ENCODE assay signal across 19 mouse cellular contexts in genomic region chr14:124606036-124606711, GRCm38 (mm10).
DNase-seq lines count a peak whose midpoint lies in the region; ATAC-seq lines count a peak whose summit lies in the region.
"Had no signal": no experiment of that assay in that cellular context is flagged by ENCODE, and none has a peak within 500 bp of the region (broad histone marks: within the 10 kb centered on the region; RNA-seq: fewer than 3 reads in every experiment).

No protein-coding gene starts in this region.

- no peaks in the 10 kb centered on the region for H3K4me1 ChIP-seq in hindbrain, embryonic 16.5 days (ENCODE audit: control insufficient read depth, insufficient read depth, low read depth, low read length)
- no peaks in the 10 kb centered on the region for H3K4me1 ChIP-seq in hindbrain, embryonic 14.5 days (replicated peaks; ENCODE audit: control insufficient read depth, insufficient read depth, low read length)
- H3K4me1 ChIP-seq: limb, embryonic 10.5 days; midbrain, embryonic 10.5 days had no signal

- H3K9me3 ChIP-seq in hindbrain, embryonic 16.5 days (ENCODE audit: control insufficient read depth, low read length): peaks cover 6% of the 10 kb centered on the region; the same call in 1 of the 2 replicates
- no peaks in the 10 kb centered on the region for H3K9me3 ChIP-seq in hindbrain, embryonic 14.5 days (ENCODE audit: control insufficient read depth, low read length)
- H3K9me3 ChIP-seq: limb, embryonic 10.5 days had no signal

- no peak overlapping the region for H3K4me2 ChIP-seq in hindbrain, embryonic 16.5 days (ENCODE audit: low read length)
- H3K4me2 ChIP-seq in hindbrain, embryonic 14.5 days (replicated peaks): no peak overlapping the region

- 81% methylated on average over 2 of the region's 2 CpGs for WGBS in hindbrain, embryonic 16.5 days
- WGBS in hindbrain, embryonic 14.5 days: 97% methylated on average over 2 of the region's 2 CpGs

- no peaks in the 10 kb centered on the region for H3K36me3 ChIP-seq in hindbrain, embryonic 16.5 days (ENCODE audit: control insufficient read depth, insufficient read depth, low read length)
- H3K36me3 ChIP-seq in hindbrain, embryonic 14.5 days (replicated peaks; ENCODE audit: control insufficient read depth, insufficient read depth): no peaks in the 10 kb centered on the region
- H3K36me3 ChIP-seq: limb, embryonic 10.5 days had no signal

- H3K27me3 ChIP-seq in hindbrain, embryonic 16.5 days (replicated peaks; ENCODE audit: control insufficient read depth, insufficient read depth, low read length): no peaks in the 10 kb centered on the region
- no peaks in the 10 kb centered on the region for H3K27me3 ChIP-seq in hindbrain, embryonic 14.5 days (ENCODE audit: control insufficient read depth, insufficient read depth, low read length)

- H3K4me3 ChIP-seq in hindbrain, embryonic 16.5 days (ENCODE audit: low read length): no peak overlapping the region
- H3K4me3 ChIP-seq in hindbrain, embryonic 14.5 days (replicated peaks; ENCODE audit: low read length): no peak overlapping the region
- H3K4me3 ChIP-seq: heart, adult 2 months; limb, embryonic 10.5 days; midbrain, embryonic 10.5 days; myocyte had no signal

- no peak overlapping the region for H3K27ac ChIP-seq in hindbrain, embryonic 16.5 days (ENCODE audit: low read depth, low read length)
- no peak overlapping the region for H3K27ac ChIP-seq in hindbrain, embryonic 14.5 days
- H3K27ac ChIP-seq: heart, adult 2 months; limb, embryonic 10.5 days; liver, embryonic 14.5 days; midbrain, embryonic 10.5 days had no signal

- no peak overlapping the region for H3K9ac ChIP-seq in hindbrain, embryonic 16.5 days (ENCODE audit: low read depth, low read length)
- no peak overlapping the region for H3K9ac ChIP-seq in hindbrain, embryonic 14.5 days
- H3K9ac ChIP-seq: liver, embryonic 14.5 days had no signal

- DNase-seq in hindbrain, embryonic 14.5 days (ENCODE audit: low spot score): no peak
- peak; percentile 79 for DNase-seq in cerebellum, adult 11-12 months
- DNase-seq in cerebellum, postnatal 14 days: peak; percentile 57 to 79
- DNase-seq in layer of hippocampus, postnatal 10 days (ENCODE audit: low spot score in 2 of 2): peak; percentile 19 to 49
- no peak for DNase-seq in heart, adult 9 months (ENCODE audit: low spot score in 2 of 2)
- no peak for DNase-seq in lung, postnatal 4 days
- DNase-seq: embryo, embryonic 11 days; heart, adult 2 months; kidney, postnatal 25 days; lung, postnatal 14 days; right cerebral cortex, postnatal 4 days; thymus, postnatal 14 days had no signal

- ATAC-seq in hindbrain, embryonic 16.5 days: peak; percentile 56; the same call in 1 of the 2 replicates
- no peak for ATAC-seq in hindbrain, embryonic 14.5 days (ENCODE audit: low FRiP score)
- no peak for ATAC-seq in CD4-positive, CD25-positive, alpha-beta regulatory T cell, adult 4 months
- ATAC-seq: intestine, postnatal 0 days had no signal

Comparison
In these comparisons a context has a peak if more than half of its experiments do, and no peak if none do; other contexts are left out.
1. DNase-seq: peak in cerebellum, adult 11-12 months (single experiment), cerebellum, postnatal 14 days (2 of 2) and layer of hippocampus, postnatal 10 days (2 of 2); none in hindbrain, embryonic 14.5 days (single experiment), heart, adult 9 months (0 of 2) and lung, postnatal 4 days (0 of 2).